Mouse (Mus musculus) stomach, postnatal 0 days (tissue): ENCODE data around the gene Pde8a.

Source experiments
- CTCF ChIP-seq: IDR thresholded peaks from 2 replicates; pipeline ENCODE4 v1.5.1; 2016; ENCODE audit warnings: antibody characterized with exemption, low read depth, mild to moderate bottlenecking, moderate library complexity
- EP300 ChIP-seq: optimal IDR thresholded peaks from 2 replicates; pipeline ENCODE3; 2016; ENCODE audit warnings: antibody characterized with exemption

GRCm38 (mm10) chr7:81371811-81372210 lies 158.4 kb downstream of the Pde8a start:
- TF ChIP-seq CTCF: no peak
- TF ChIP-seq EP300: no peak
